Mouse (Mus musculus): ENCODE measurements at regions not wholly inside any gene's neighbourhood (a gene's known extent, or its start where the extent isn't known, plus 50 kb on each side); places are given as distances from the start of the nearest gene placed in this dataset.

- H3K9ac ChIP-seq (replicated peaks; ENCODE audit: low read depth), result no peak overlapping the region
- no peaks in the 10 kb centered on the region for H3K36me3 ChIP-seq (ENCODE audit: insufficient read depth, low read length)
- TF ChIP-seq CTCF (IDR thresholded peaks at IDR 0.05) (no peak), EP300 (IDR thresholded peaks at IDR 0.05) (no peak)
- H3K27ac ChIP-seq (ENCODE audit: low read length), result no peak overlapping the region
- H3K4me1 ChIP-seq (ENCODE audit: insufficient read depth, low read depth, low read length), result no peaks in the 10 kb centered on the region
- DNase-seq (ENCODE audit: low spot score) (no peak), ATAC-seq (no peak)
- H3K27me3 ChIP-seq (replicated peaks; ENCODE audit: insufficient read depth, low read length), result no peaks in the 10 kb centered on the region
- H3K4me3 ChIP-seq (ENCODE audit: low read depth, low read length), result no peak overlapping the region
- H3K4me2 ChIP-seq (replicated peaks; ENCODE audit: low read depth, low read length), result no peak overlapping the region
- 66% methylated on average over 5 of the region's 5 CpGs for WGBS
- no peaks in the 10 kb centered on the region for H3K9me3 ChIP-seq (ENCODE audit: low read length)
Observed at GRCm38 (mm10) chr10:87761528-87762030, 96.5 kb upstream of the Igf1 start.

- H3K4me1 ChIP-seq (ENCODE audit: insufficient read depth, low read depth, low read length), result no peaks in the 10 kb centered on the region
- no peak overlapping the region for H3K9ac ChIP-seq (replicated peaks; ENCODE audit: low read depth)
- TF ChIP-seq EP300 (IDR thresholded peaks at IDR 0.05), result no peak; the same call in 1 of the 2 replicates
- no peak for TF ChIP-seq CTCF (IDR thresholded peaks at IDR 0.05)
- ATAC-seq (peak; percentile 75), DNase-seq (ENCODE audit: low spot score) (peak; percentile 64)
- H3K4me3 ChIP-seq (ENCODE audit: low read depth, low read length), result no peak overlapping the region
- no peaks in the 10 kb centered on the region for H3K9me3 ChIP-seq (ENCODE audit: low read length)
- no peaks in the 10 kb centered on the region for H3K36me3 ChIP-seq (ENCODE audit: insufficient read depth, low read length)
- H3K27ac ChIP-seq (ENCODE audit: low read length), result no peak overlapping the region
- H3K27me3 ChIP-seq (replicated peaks; ENCODE audit: insufficient read depth, low read length), result no peaks in the 10 kb centered on the region
- 28% methylated on average over 4 of the region's 4 CpGs for WGBS
- H3K4me2 ChIP-seq (replicated peaks; ENCODE audit: low read depth, low read length), result no peak overlapping the region
Observed at GRCm38 (mm10) chr10:87787521-87787920, 70.5 kb upstream of the Igf1 start.

GRCm38 (mm10) chr10:87792346-87792745 is 65.7 kb upstream of the Igf1 start:
- Histone ChIP-seq H3K27me3 (replicated peaks; ENCODE audit: insufficient read depth, low read length) (no peaks in the 10 kb centered on the region), H3K27ac (ENCODE audit: low read length) (no peak overlapping the region), H3K4me1 (ENCODE audit: insufficient read depth, low read depth, low read length) (no peaks in the 10 kb centered on the region), H3K36me3 (ENCODE audit: insufficient read depth, low read length) (no peaks in the 10 kb centered on the region), H3K9ac (replicated peaks; ENCODE audit: low read depth) (no peak overlapping the region), H3K4me3 (ENCODE audit: low read depth, low read length) (no peak overlapping the region), H3K9me3 (ENCODE audit: low read length) (no peaks in the 10 kb centered on the region), H3K4me2 (replicated peaks; ENCODE audit: low read depth, low read length) (no peak overlapping the region)
- no peak for ATAC-seq
- DNase-seq (ENCODE audit: low spot score), result no peak
- no peak for TF ChIP-seq CTCF (IDR thresholded peaks at IDR 0.05)
- no peak for TF ChIP-seq EP300 (IDR thresholded peaks at IDR 0.05)

- DNase-seq (ENCODE audit: low spot score) (peak; percentile 32), ATAC-seq (peak; percentile 60)
- Histone ChIP-seq H3K27ac (ENCODE audit: low read length) (no peak overlapping the region), H3K4me2 (replicated peaks; ENCODE audit: low read depth, low read length) (no peak overlapping the region), H3K4me3 (ENCODE audit: low read depth, low read length) (no peak overlapping the region), H3K9ac (replicated peaks; ENCODE audit: low read depth) (no peak overlapping the region), H3K27me3 (replicated peaks; ENCODE audit: insufficient read depth, low read length) (no peaks in the 10 kb centered on the region), H3K36me3 (ENCODE audit: insufficient read depth, low read length) (no peaks in the 10 kb centered on the region), H3K4me1 (ENCODE audit: insufficient read depth, low read depth, low read length) (no peaks in the 10 kb centered on the region), H3K9me3 (ENCODE audit: low read length) (no peaks in the 10 kb centered on the region)
- TF ChIP-seq CTCF (IDR thresholded peaks at IDR 0.05), result no peak
- TF ChIP-seq EP300 (IDR thresholded peaks at IDR 0.05), result no peak
- WGBS, result 72% methylated on average over 5 of the region's 5 CpGs
Observed at GRCm38 (mm10) chr10:87803936-87804791, 53.9 kb upstream of the Igf1 start.

- TF ChIP-seq EP300 (IDR thresholded peaks at IDR 0.05) (no peak), CTCF (IDR thresholded peaks at IDR 0.05) (no peak)
- ATAC-seq, result peak; percentile 65
Observed at GRCm38 (mm10) chr10:87804792-87805082, 53.3 kb upstream of the Igf1 start.

More at GRCm38 (mm10) chr10:87804792-87805082, 53.3 kb upstream of the Igf1 start:
- H3K27ac ChIP-seq (ENCODE audit: low read length), result no peak overlapping the region
- H3K27me3 ChIP-seq (replicated peaks; ENCODE audit: insufficient read depth, low read length), result no peaks in the 10 kb centered on the region
- H3K4me2 ChIP-seq (replicated peaks; ENCODE audit: low read depth, low read length), result no peak overlapping the region
- H3K4me1 ChIP-seq (ENCODE audit: insufficient read depth, low read depth, low read length), result no peaks in the 10 kb centered on the region
- DNase-seq (ENCODE audit: low spot score), result no peak
- no peaks in the 10 kb centered on the region for H3K36me3 ChIP-seq (ENCODE audit: insufficient read depth, low read length)
- no peak overlapping the region for H3K4me3 ChIP-seq (ENCODE audit: low read depth, low read length)
- H3K9ac ChIP-seq (replicated peaks; ENCODE audit: low read depth), result no peak overlapping the region
- WGBS, result 98% methylated on average over 1 of the region's 1 CpGs
- no peaks in the 10 kb centered on the region for H3K9me3 ChIP-seq (ENCODE audit: low read length)
